Mouse (Mus musculus): ENCODE data around the gene Orai3. TPM values are rescaled to one million over a fixed set of nuclear protein-coding genes. Genes with fewer than 3 reads are reported as not detected.
A peak's percentile ranks its signal among the peaks of the same experiment; 100 is the strongest.

Orai3 gene
- total RNA-seq (2012; rRNA removed), result 31.4 and 37.5 TPM in 2 replicates
- polyA plus RNA-seq (2012; ENCODE audit: insufficient read depth in 1 of 2, insufficient read length in 2 of 2, low read depth in 1 of 2, low replicate concordance in 2 of 2, missing spikeins in 1 of 2), result 10 to 100 TPM in 1 of 2 experiments, not detected in 1; 47.2 TPM

- Histone ChIP-seq H3K4me3 (ENCODE audit: control insufficient read depth in 1 of 2, insufficient read depth in 1 of 2, low read depth in 2 of 2, low read length in 2 of 2) (peak within 1 kb of the TSS; percentile 82 to 93), H3K9me3 (replicated peaks; ENCODE audit: insufficient read depth, low read length) (no peaks in the 10 kb centered on the region), H3K9ac (ENCODE audit: control insufficient read depth, low read depth, low read length, poor library complexity, severe bottlenecking) (peak within 1 kb of the TSS; percentile 98), H3K27ac (ENCODE audit: control insufficient read depth, low read depth, low read length) (peak within 1 kb of the TSS; percentile 93), H3K79me2 (ENCODE audit: control insufficient read depth, insufficient read depth, low read length, poor library complexity) (peaks cover 24% of the 10 kb centered on the region), H3K36me3 (ENCODE audit: control insufficient read depth in 1 of 2, insufficient read depth in 2 of 2, low read length in 2 of 2) (peaks cover 0 to 27% of the 10 kb centered on the region in 2 experiments; a peak in 2 of 4 replicates), H3K27me3 (ENCODE audit: control insufficient read depth in 1 of 2, insufficient read depth in 2 of 2, low read length in 2 of 2) (no peaks in the 10 kb centered on the region), H3K4me1 (ENCODE audit: control insufficient read depth in 1 of 2, insufficient read depth in 2 of 2, low read length in 2 of 2) (peaks cover 5 to 34% of the 10 kb centered on the region in 2 experiments; a peak in 3 of 4 replicates)
- peak; percentile 91 for DNase-seq (ENCODE audit: low read depth, low spot score)
- TF ChIP-seq RCOR1 (IDR thresholded peaks at IDR 0.05; ENCODE audit: low read depth, low read length) (no peak), CHD1 (IDR thresholded peaks at IDR 0.05; ENCODE audit: low read depth, low read length) (no peak), MAZ (IDR thresholded peaks at IDR 0.05; ENCODE audit: low read depth, low read length) (peak; percentile 60; the same call in 1 of the 2 replicates), JUND (IDR thresholded peaks at IDR 0.05; ENCODE audit: low read depth, low read length) (no peak), SIN3A (IDR thresholded peaks at IDR 0.05; ENCODE audit: low read length) (peak; percentile 79), ZMIZ1 (IDR thresholded peaks at IDR 0.05; ENCODE audit: low read depth, low read length) (peak; percentile 86), SMC3 (IDR thresholded peaks at IDR 0.05; ENCODE audit: low read depth, low read length) (no peak; the same call in 1 of the 2 replicates), TCF12 (IDR thresholded peaks at IDR 0.05; ENCODE audit: low read depth, low read length) (peak; percentile 44; the same call in 1 of the 2 replicates), POLR2AphosphoS5 (IDR thresholded peaks at IDR 0.05; ENCODE audit: borderline replicate concordance, low read depth, low read length) (no peak), MEF2A (IDR thresholded peaks at IDR 0.05; ENCODE audit: extremely low read depth, insufficient replicate concordance, low read depth, low read length, poor library complexity, severe bottlenecking) (no peak), GATA1 (IDR thresholded peaks at IDR 0.05; ENCODE audit: low read depth, low read length) (no peak), TAL1 (IDR thresholded peaks at IDR 0.05; ENCODE audit: low read length) (no peak), E2F4 (IDR thresholded peaks at IDR 0.05; ENCODE audit: borderline replicate concordance, low read depth, low read length) (no peak), CTCF (IDR thresholded peaks at IDR 0.05 in 2 of 3, conservative IDR thresholded peaks at IDR 0.05 in 1 of 3; ENCODE audit: control insufficient read depth in 1 of 3, insufficient read depth in 1 of 3, low read depth in 2 of 3, low read length in 3 of 3, poor library complexity in 1 of 3, severe bottlenecking in 1 of 3) (no peak), POLR2A (IDR thresholded peaks at IDR 0.05; ENCODE audit: control insufficient read depth in 1 of 2, insufficient read depth in 1 of 2, low read depth in 1 of 2, low read length in 2 of 2, poor library complexity in 1 of 2) (peak; percentile 77 to 90), CHD2 (IDR thresholded peaks at IDR 0.05; ENCODE audit: low read length) (peak; percentile 8; the same call in 1 of the 2 replicates), NRF1 (IDR thresholded peaks at IDR 0.05; ENCODE audit: insufficient read depth, low read depth, low read length, poor library complexity, severe bottlenecking) (no peak), HCFC1 (IDR thresholded peaks at IDR 0.05; ENCODE audit: low read depth, low read length) (peak; percentile 58; the same call in 1 of the 2 replicates), NELFE (IDR thresholded peaks at IDR 0.05; ENCODE audit: low read depth, low read length) (peak; percentile 97), ETS1 (IDR thresholded peaks at IDR 0.05; ENCODE audit: low read depth, low read length) (no peak), POLR2AphosphoS2 (IDR thresholded peaks at IDR 0.05; ENCODE audit: low read length) (peak; percentile 89), BHLHE40 (IDR thresholded peaks at IDR 0.05; ENCODE audit: borderline replicate concordance, low read depth, low read length) (no peak), ZNF384 (IDR thresholded peaks at IDR 0.05; ENCODE audit: low read depth, low read length) (no peak), UBTF (IDR thresholded peaks at IDR 0.05; ENCODE audit: borderline replicate concordance, insufficient read depth, low read depth, low read length) (no peak; the same call in 1 of the 2 replicates), USF2 (IDR thresholded peaks at IDR 0.05; ENCODE audit: borderline replicate concordance in 1 of 2, insufficient read depth in 1 of 2, low read depth in 1 of 2, low read length in 2 of 2) (no peak), KAT2A (conservative IDR thresholded peaks at IDR 0.05; ENCODE audit: low read depth, low read length) (no peak), MYB (IDR thresholded peaks at IDR 0.05; ENCODE audit: low read depth, low read length) (no peak), ELF1 (IDR thresholded peaks at IDR 0.05; ENCODE audit: low read depth, low read length) (peak; percentile 78), EP300 (IDR thresholded peaks at IDR 0.05; ENCODE audit: low read depth in 1 of 2, low read length in 2 of 2) (no peak), RAD21 (IDR thresholded peaks at IDR 0.05; ENCODE audit: low read depth, low read length) (no peak), TBP (IDR thresholded peaks at IDR 0.05; ENCODE audit: low read depth, low read length) (peak; percentile 89), ZC3H11A (IDR thresholded peaks at IDR 0.05; ENCODE audit: low read depth, low read length) (no peak), MYC (IDR thresholded peaks at IDR 0.05; ENCODE audit: low read depth, low read length) (peak; percentile 35; the same call in 1 of the 2 replicates), GABPA (IDR thresholded peaks at IDR 0.05; ENCODE audit: low read depth, low read length) (no peak), MAX (IDR thresholded peaks at IDR 0.05; ENCODE audit: low read length) (0 out of 2 replicates have a peak, but pooled peaks have one; percentile 32), MXI1 (IDR thresholded peaks at IDR 0.05; ENCODE audit: low read depth, low read length) (peak; percentile 66; the same call in 1 of the 2 replicates), ZKSCAN1 (IDR thresholded peaks at IDR 0.05; ENCODE audit: low read depth, low read length) (no peak)
Observed at GRCm38 (mm10) chr7:127769651-127770038, at the start of gene Orai3. Gene Orai3 (plus strand): TSS chr7:127769815.
